Mouse (Mus musculus): ENCODE measurements around the gene Myh2. TPM values are rescaled to one million over a fixed set of nuclear protein-coding genes. Genes with fewer than 3 reads are reported as not detected.

Myh2 gene
- polyA plus RNA-seq, 2 experiments, result 0.16 to 0.30 TPM

DNA sequence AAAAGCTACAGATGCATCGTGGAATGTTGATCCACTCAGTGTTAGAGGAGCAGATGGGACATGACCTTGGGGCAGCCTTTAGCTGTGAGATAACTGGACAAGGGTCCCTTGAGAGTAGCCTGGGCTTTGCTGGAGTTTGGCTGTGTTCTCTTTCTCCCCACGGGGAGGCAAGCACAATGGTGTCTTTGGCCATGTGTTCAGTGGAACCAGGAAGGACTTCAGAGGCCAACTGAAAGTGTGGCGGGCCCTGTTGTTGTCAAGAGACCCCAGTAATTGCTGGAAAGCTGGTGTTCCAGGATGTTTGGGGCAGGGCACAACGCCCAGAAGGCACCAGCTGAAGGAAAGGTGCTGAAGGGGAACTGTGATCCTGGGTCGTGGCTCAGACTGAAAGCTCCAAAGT lies 1.5 kb upstream of the Myh2 start:
- ATAC-seq (ENCODE audit: low FRiP score, low read depth), result no peak
- TF ChIP-seq POLR2A (IDR thresholded peaks at IDR 0.05; ENCODE audit: borderline replicate concordance, extremely low read depth, insufficient read depth, insufficient read length), result no peak
- no peak for DNase-seq (ENCODE audit: low spot score)
- Histone ChIP-seq H3K4me2 (replicated peaks; ENCODE audit: low read depth, low read length, severe bottlenecking) (no peak overlapping the region), H3K9me3 (ENCODE audit: control insufficient read depth, low read length) (no peaks in the 10 kb centered on the region), H3K27me3 (ENCODE audit: control insufficient read depth, insufficient read depth, low read length) (no peaks in the 10 kb centered on the region), H3K36me3 (ENCODE audit: control insufficient read depth, insufficient read depth, low read length) (no peaks in the 10 kb centered on the region), H3K4me1 (ENCODE audit: control insufficient read depth, insufficient read depth, low read length) (no peaks in the 10 kb centered on the region), H3K4me3 (replicated peaks; ENCODE audit: low read length) (no peak overlapping the region), H3K9ac (ENCODE audit: low read depth, low read length, severe bottlenecking) (no peak overlapping the region), H3K27ac (replicated peaks; ENCODE audit: low read depth, low read length) (no peak overlapping the region)
- 59% methylated on average over 5 of the region's 5 CpGs for WGBS

- no peaks in the 10 kb centered on the region for H3K4me1 ChIP-seq (ENCODE audit: control insufficient read depth, insufficient read depth, low read length)
- no peaks in the 10 kb centered on the region for H3K36me3 ChIP-seq (ENCODE audit: control insufficient read depth, insufficient read depth, low read length)
- H3K9me3 ChIP-seq (ENCODE audit: control insufficient read depth, low read length), result no peaks in the 10 kb centered on the region
- no peak for ATAC-seq (ENCODE audit: low FRiP score, low read depth)
- H3K27me3 ChIP-seq (ENCODE audit: control insufficient read depth, insufficient read depth, low read length), result no peaks in the 10 kb centered on the region
- no peak overlapping the region for H3K9ac ChIP-seq (ENCODE audit: low read depth, low read length, severe bottlenecking)
- no peak overlapping the region for H3K4me2 ChIP-seq (replicated peaks; ENCODE audit: low read depth, low read length, severe bottlenecking)
- 83% methylated on average over 2 of the region's 2 CpGs for WGBS
- DNase-seq (ENCODE audit: low spot score), result no peak
- H3K4me3 ChIP-seq (replicated peaks; ENCODE audit: low read length), result no peak overlapping the region
- H3K27ac ChIP-seq (replicated peaks; ENCODE audit: low read depth, low read length), result no peak overlapping the region
- TF ChIP-seq POLR2A (IDR thresholded peaks at IDR 0.05; ENCODE audit: borderline replicate concordance, extremely low read depth, insufficient read depth, insufficient read length), result no peak
Measured at GRCm38 (mm10) chr11:67172439-67172838, 1.6 kb downstream of the Myh2 start.

GRCm38 (mm10) chr11:67176376-67176775 lies 5.5 kb downstream of the Myh2 start:
- Histone ChIP-seq H3K9me3 (ENCODE audit: control insufficient read depth, low read length) (no peaks in the 10 kb centered on the region), H3K27me3 (ENCODE audit: control insufficient read depth, insufficient read depth, low read length) (no peaks in the 10 kb centered on the region), H3K36me3 (ENCODE audit: control insufficient read depth, insufficient read depth, low read length) (no peaks in the 10 kb centered on the region), H3K4me1 (ENCODE audit: control insufficient read depth, insufficient read depth, low read length) (no peaks in the 10 kb centered on the region), H3K4me2 (replicated peaks; ENCODE audit: low read depth, low read length, severe bottlenecking) (no peak overlapping the region), H3K4me3 (replicated peaks; ENCODE audit: low read length) (no peak overlapping the region), H3K27ac (replicated peaks; ENCODE audit: low read depth, low read length) (no peak overlapping the region), H3K9ac (ENCODE audit: low read depth, low read length, severe bottlenecking) (no peak overlapping the region)
- TF ChIP-seq POLR2A (IDR thresholded peaks at IDR 0.05; ENCODE audit: borderline replicate concordance, extremely low read depth, insufficient read depth, insufficient read length), result no peak
- ATAC-seq (ENCODE audit: low FRiP score, low read depth) (no peak), DNase-seq (ENCODE audit: low spot score) (no peak)
- 68% methylated on average over 5 of the region's 5 CpGs for WGBS

GRCm38 (mm10) chr11:67190316-67190715 lies 19.5 kb downstream of the Myh2 start:
- no peak overlapping the region for H3K4me2 ChIP-seq (replicated peaks; ENCODE audit: low read depth, low read length, severe bottlenecking)
- H3K9ac ChIP-seq (ENCODE audit: low read depth, low read length, severe bottlenecking), result no peak overlapping the region
- no peak for DNase-seq (ENCODE audit: low spot score)
- H3K9me3 ChIP-seq (ENCODE audit: control insufficient read depth, low read length), result no peaks in the 10 kb centered on the region
- ATAC-seq (ENCODE audit: low FRiP score, low read depth), result no peak
- WGBS, result 80% methylated on average over 10 of the region's 10 CpGs
- no peak overlapping the region for H3K4me3 ChIP-seq (replicated peaks; ENCODE audit: low read length)
- H3K36me3 ChIP-seq (ENCODE audit: control insufficient read depth, insufficient read depth, low read length), result no peaks in the 10 kb centered on the region
- TF ChIP-seq POLR2A (IDR thresholded peaks at IDR 0.05; ENCODE audit: borderline replicate concordance, extremely low read depth, insufficient read depth, insufficient read length), result no peak
- H3K4me1 ChIP-seq (ENCODE audit: control insufficient read depth, insufficient read depth, low read length), result no peaks in the 10 kb centered on the region
- H3K27ac ChIP-seq (replicated peaks; ENCODE audit: low read depth, low read length), result no peak overlapping the region
- H3K27me3 ChIP-seq (ENCODE audit: control insufficient read depth, insufficient read depth, low read length), result no peaks in the 10 kb centered on the region

DNA sequence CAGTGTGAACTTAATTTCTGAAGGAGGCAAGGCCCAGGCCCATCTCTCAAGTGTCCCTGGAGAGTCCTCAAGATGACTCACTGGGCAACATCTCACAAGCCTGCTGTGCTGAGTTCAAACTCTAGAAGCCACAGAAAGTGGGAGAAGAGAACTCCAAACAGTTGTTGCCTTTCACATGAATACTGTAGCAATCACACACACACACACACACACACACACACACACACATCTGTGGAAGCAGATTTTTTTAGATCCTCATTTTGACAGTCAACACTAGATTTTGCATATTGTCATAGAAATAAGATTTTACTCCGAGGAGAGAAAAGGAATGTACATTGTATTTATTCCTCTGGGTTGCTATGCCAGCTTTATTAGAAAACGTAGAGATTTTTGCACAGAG lies 20.0 kb downstream of the Myh2 start:
- DNase-seq (ENCODE audit: low spot score) (no peak), ATAC-seq (ENCODE audit: low FRiP score, low read depth) (no peak)
- no peak for TF ChIP-seq POLR2A (IDR thresholded peaks at IDR 0.05; ENCODE audit: borderline replicate concordance, extremely low read depth, insufficient read depth, insufficient read length)
- no peaks in the 10 kb centered on the region for H3K36me3 ChIP-seq (ENCODE audit: control insufficient read depth, insufficient read depth, low read length)
- no peak overlapping the region for H3K27ac ChIP-seq (replicated peaks; ENCODE audit: low read depth, low read length)
- H3K4me2 ChIP-seq (replicated peaks; ENCODE audit: low read depth, low read length, severe bottlenecking), result no peak overlapping the region
- WGBS, result 88% methylated on average over 2 of the region's 2 CpGs
- H3K4me1 ChIP-seq (ENCODE audit: control insufficient read depth, insufficient read depth, low read length), result no peaks in the 10 kb centered on the region
- H3K4me3 ChIP-seq (replicated peaks; ENCODE audit: low read length), result no peak overlapping the region
- no peak overlapping the region for H3K9ac ChIP-seq (ENCODE audit: low read depth, low read length, severe bottlenecking)
- no peaks in the 10 kb centered on the region for H3K9me3 ChIP-seq (ENCODE audit: control insufficient read depth, low read length)
- H3K27me3 ChIP-seq (ENCODE audit: control insufficient read depth, insufficient read depth, low read length), result no peaks in the 10 kb centered on the region

DNA sequence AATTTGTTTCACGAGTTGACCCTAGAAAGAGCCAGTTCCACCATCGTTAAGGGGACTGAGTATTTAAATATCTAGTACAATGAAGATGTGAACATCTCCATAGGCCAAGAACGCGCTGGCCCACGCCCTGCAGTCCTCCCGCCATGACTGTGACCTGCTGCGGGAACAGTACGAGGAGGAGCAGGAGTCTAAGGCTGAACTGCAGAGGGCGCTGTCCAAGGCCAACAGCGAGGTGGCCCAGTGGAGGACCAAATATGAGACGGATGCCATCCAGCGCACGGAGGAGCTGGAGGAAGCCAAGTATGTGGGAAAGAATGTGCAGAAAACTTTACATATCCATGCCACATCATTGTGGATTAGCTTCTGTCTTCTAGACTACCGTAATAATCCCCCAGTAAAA lies 20.7 kb downstream of the Myh2 start:
- no peaks in the 10 kb centered on the region for H3K4me1 ChIP-seq (ENCODE audit: control insufficient read depth, insufficient read depth, low read length)
- H3K9ac ChIP-seq (ENCODE audit: low read depth, low read length, severe bottlenecking), result no peak overlapping the region
- no peak for TF ChIP-seq POLR2A (IDR thresholded peaks at IDR 0.05; ENCODE audit: borderline replicate concordance, extremely low read depth, insufficient read depth, insufficient read length)
- ATAC-seq (ENCODE audit: low FRiP score, low read depth), result no peak
- no peak overlapping the region for H3K4me3 ChIP-seq (replicated peaks; ENCODE audit: low read length)
- no peaks in the 10 kb centered on the region for H3K27me3 ChIP-seq (ENCODE audit: control insufficient read depth, insufficient read depth, low read length)
- H3K4me2 ChIP-seq (replicated peaks; ENCODE audit: low read depth, low read length, severe bottlenecking), result no peak overlapping the region
- WGBS, result 88% methylated on average over 14 of the region's 14 CpGs
- H3K27ac ChIP-seq (replicated peaks; ENCODE audit: low read depth, low read length), result no peak overlapping the region
- no peaks in the 10 kb centered on the region for H3K9me3 ChIP-seq (ENCODE audit: control insufficient read depth, low read length)
- DNase-seq (ENCODE audit: low spot score), result no peak
- H3K36me3 ChIP-seq (ENCODE audit: control insufficient read depth, insufficient read depth, low read length), result no peaks in the 10 kb centered on the region
